Mouse (Mus musculus): ENCODE data around the gene Osbpl10. TPM values are rescaled to one million over a fixed set of nuclear protein-coding genes. Genes with fewer than 3 reads are reported as not detected.
A peak's percentile ranks its signal among the peaks of the same experiment; 100 is the strongest.

The Osbpl10 gene
- polyA plus RNA-seq, 1 experiment from 2014 or later: 0.07 TPM

DNA sequence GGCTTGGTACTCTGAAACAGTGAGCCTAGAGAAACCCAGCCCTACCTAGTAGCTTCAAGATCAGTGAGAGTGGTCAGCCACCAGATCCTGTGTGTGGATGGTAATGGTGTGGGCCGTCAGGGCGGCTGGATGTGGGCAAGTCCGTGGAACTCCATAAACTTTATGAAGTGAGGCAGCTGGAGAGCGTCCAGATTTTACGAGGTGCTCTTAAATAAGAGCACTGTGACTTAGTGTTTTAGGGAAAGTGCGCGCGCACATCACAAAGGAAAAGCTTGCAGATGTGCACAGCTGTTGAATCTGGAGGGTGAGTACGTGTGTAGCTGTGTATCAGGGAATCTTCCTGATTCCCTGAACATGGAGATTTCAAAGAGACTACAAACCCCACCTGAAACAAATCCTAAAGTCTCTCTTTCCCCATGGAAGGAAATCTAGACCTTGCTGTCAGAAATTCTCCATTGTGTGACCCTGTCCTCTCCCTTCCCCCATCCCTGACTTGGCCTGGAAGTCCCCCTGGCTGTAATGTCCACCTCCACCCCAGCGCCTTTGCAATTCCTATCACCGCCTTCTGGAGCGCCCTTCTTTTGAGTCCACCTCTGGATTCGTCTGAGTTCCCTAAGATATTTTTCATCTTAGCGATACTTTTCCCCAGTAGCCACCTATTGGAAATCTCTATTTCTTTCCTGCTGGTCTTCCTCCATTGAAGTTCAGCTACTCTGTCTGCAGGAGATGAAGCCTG is 161.4 kb downstream of the Osbpl10 start:
- no peaks in the 10 kb centered on the region for H3K27me3 ChIP-seq (ENCODE audit: insufficient read depth, low read length)
- H3K9me3 ChIP-seq (ENCODE audit: low read length): no peaks in the 10 kb centered on the region
- 81% methylated on average over 14 of the region's 14 CpGs for whole genome bisulfite sequencing (ENCODE audit: insufficient replicate concordance)
- TF ChIP-seq EP300 (IDR thresholded peaks at IDR 0.05; ENCODE audit: low read depth): no peak
- no peak for TF ChIP-seq CTCF (IDR thresholded peaks at IDR 0.05; ENCODE audit: low read depth)
- no peak overlapping the region for H3K4me3 ChIP-seq (ENCODE audit: low read depth, low read length)
- H3K4me1 ChIP-seq (ENCODE audit: insufficient read depth): no peaks in the 10 kb centered on the region
- no peak overlapping the region for H3K27ac ChIP-seq (ENCODE audit: low read depth)
- H3K36me3 ChIP-seq (replicated peaks; ENCODE audit: insufficient read depth, low read length): no peaks in the 10 kb centered on the region
- H3K9ac ChIP-seq (replicated peaks): no peak overlapping the region
- ATAC-seq (no peak), DNase-seq (no peak)
- no peak overlapping the region for H3K4me2 ChIP-seq (ENCODE audit: low read depth, low read length)

GRCm38 (mm10) chr9:115147141-115147540 is 168.8 kb downstream of the Osbpl10 start:
- H3K9ac ChIP-seq (replicated peaks): no peak overlapping the region
- no peak for TF ChIP-seq CTCF (IDR thresholded peaks at IDR 0.05; ENCODE audit: low read depth)
- TF ChIP-seq EP300 (IDR thresholded peaks at IDR 0.05; ENCODE audit: low read depth): no peak
- no peak overlapping the region for H3K27ac ChIP-seq (ENCODE audit: low read depth)
- no peaks in the 10 kb centered on the region for H3K4me1 ChIP-seq (ENCODE audit: insufficient read depth)
- no peaks in the 10 kb centered on the region for H3K36me3 ChIP-seq (replicated peaks; ENCODE audit: insufficient read depth, low read length)
- H3K9me3 ChIP-seq (ENCODE audit: low read length): no peaks in the 10 kb centered on the region
- no peak for ATAC-seq
- H3K27me3 ChIP-seq (ENCODE audit: insufficient read depth, low read length): no peaks in the 10 kb centered on the region
- 76% methylated on average over 5 of the region's 5 CpGs for WGBS (ENCODE audit: insufficient replicate concordance)
- H3K4me2 ChIP-seq (ENCODE audit: low read depth, low read length): no peak overlapping the region
- DNase-seq: no peak
- no peak overlapping the region for H3K4me3 ChIP-seq (ENCODE audit: low read depth, low read length)

DNA sequence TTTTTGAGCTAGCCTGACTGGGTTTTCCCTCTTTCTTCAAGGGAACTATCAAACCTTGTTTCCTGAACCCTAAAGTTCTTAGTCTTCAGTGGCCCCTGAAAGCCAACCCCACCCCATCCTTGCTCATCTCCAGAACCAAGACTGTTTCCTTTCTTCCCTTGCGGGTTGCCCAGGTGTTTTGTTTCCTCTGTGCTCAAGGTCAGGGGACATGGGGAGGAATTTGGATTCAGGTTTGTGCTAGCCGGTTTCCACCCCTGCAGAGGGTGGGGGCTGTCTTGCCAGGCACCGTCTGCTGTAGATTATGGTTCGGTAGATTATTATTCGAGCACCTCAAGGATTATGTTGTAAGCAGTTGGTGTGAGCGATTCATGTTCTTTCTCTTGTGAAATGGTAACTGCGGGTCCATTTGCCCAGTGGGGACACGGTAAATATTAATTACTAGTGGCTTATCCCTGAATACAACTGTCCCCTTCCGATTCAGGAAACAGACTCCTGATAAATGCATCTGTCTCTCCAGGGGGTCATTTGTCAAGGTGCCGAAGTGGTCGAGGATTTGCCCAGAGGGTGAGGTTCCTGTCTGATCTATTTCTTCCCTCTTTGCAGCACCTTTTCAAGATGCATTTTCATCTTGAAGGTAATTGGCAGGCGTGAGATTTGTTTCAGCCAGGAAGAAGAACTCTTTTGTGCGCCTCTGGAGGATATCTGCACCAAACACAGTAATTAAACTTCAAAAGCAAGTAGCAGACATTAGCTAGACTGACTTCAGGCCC is 169.4 kb downstream of the Osbpl10 start:
- WGBS (ENCODE audit: insufficient replicate concordance): 80% methylated on average over 13 of the region's 13 CpGs
- H3K9me3 ChIP-seq (ENCODE audit: low read length): no peaks in the 10 kb centered on the region; the same call in 1 of the 2 replicates
- ATAC-seq: no peak
- no peak overlapping the region for H3K4me2 ChIP-seq (ENCODE audit: low read depth, low read length)
- TF ChIP-seq CTCF (IDR thresholded peaks at IDR 0.05; ENCODE audit: low read depth): no peak
- TF ChIP-seq EP300 (IDR thresholded peaks at IDR 0.05; ENCODE audit: low read depth): no peak
- no peak overlapping the region for H3K27ac ChIP-seq (ENCODE audit: low read depth)
- no peaks in the 10 kb centered on the region for H3K36me3 ChIP-seq (replicated peaks; ENCODE audit: insufficient read depth, low read length)
- no peak overlapping the region for H3K4me3 ChIP-seq (ENCODE audit: low read depth, low read length)
- H3K9ac ChIP-seq (replicated peaks): no peak overlapping the region
- H3K27me3 ChIP-seq (ENCODE audit: insufficient read depth, low read length): no peaks in the 10 kb centered on the region
- H3K4me1 ChIP-seq (ENCODE audit: insufficient read depth): no peaks in the 10 kb centered on the region
- no peak for DNase-seq

DNA sequence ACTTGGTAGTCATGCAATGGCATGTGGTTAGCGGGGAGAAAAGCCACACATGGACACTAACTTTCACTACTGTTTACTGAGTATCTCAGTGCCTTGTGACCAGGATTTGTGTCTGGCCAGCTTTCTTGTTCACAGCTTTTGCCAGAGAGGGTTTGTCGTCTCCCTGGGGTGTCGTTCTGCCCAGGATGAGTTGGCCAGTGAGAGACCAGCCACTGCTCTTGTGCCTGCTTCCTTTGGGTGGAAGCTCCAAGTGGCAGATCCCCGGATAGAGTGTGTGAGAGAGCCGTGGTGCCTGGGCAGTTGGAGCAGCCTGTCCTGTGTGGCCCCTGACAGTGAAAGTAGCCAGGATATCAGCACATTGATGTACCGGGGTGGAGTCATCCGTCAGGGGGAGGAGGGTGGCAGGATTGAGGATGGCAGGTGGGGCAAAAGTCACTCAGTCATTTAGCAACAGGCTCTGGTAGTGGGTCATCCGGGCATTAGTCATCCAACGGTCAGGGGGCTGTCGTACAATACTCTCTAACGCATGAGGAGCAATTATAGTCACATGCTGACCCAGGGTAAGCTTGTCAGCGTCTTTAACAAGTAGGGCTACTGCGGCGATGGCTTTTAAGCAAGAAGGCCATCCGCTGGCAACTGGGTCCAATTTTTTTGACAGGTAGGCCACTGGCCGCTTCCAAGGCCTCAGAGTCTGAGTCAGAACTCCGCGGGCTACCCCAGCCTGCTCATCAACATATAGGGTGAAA is 170.8 kb downstream of the Osbpl10 start:
- H3K36me3 ChIP-seq (replicated peaks; ENCODE audit: insufficient read depth, low read length): no peaks in the 10 kb centered on the region
- H3K9me3 ChIP-seq (ENCODE audit: low read length): no peaks in the 10 kb centered on the region; the same call in 1 of the 2 replicates
- H3K27me3 ChIP-seq (ENCODE audit: insufficient read depth, low read length): no peaks in the 10 kb centered on the region
- no peak for DNase-seq
- H3K4me1 ChIP-seq (ENCODE audit: insufficient read depth): no peaks in the 10 kb centered on the region
- no peak overlapping the region for H3K9ac ChIP-seq (replicated peaks)
- TF ChIP-seq CTCF (IDR thresholded peaks at IDR 0.05; ENCODE audit: low read depth) (no peak), EP300 (IDR thresholded peaks at IDR 0.05; ENCODE audit: low read depth) (no peak)
- WGBS (ENCODE audit: insufficient replicate concordance): 84% methylated on average over 18 of the region's 18 CpGs
- H3K27ac ChIP-seq (ENCODE audit: low read depth): no peak overlapping the region
- H3K4me2 ChIP-seq (ENCODE audit: low read depth, low read length): no peak overlapping the region
- no peak overlapping the region for H3K4me3 ChIP-seq (ENCODE audit: low read depth, low read length)
- no peak for ATAC-seq

GRCm38 (mm10) chr9:115161591-115161990 is 183.2 kb downstream of the Osbpl10 start:
- WGBS (ENCODE audit: insufficient replicate concordance): 82% methylated on average over 5 of the region's 5 CpGs
- no peaks in the 10 kb centered on the region for H3K9me3 ChIP-seq (ENCODE audit: low read length)
- DNase-seq: no peak

GRCm38 (mm10) chr9:115163031-115163430 is 184.7 kb downstream of the Osbpl10 start:
- Histone ChIP-seq H3K4me1 (ENCODE audit: insufficient read depth) (peaks cover 3% of the 10 kb centered on the region; the same call in 1 of the 2 replicates), H3K27ac (ENCODE audit: low read depth) (no peak overlapping the region), H3K4me2 (ENCODE audit: low read depth, low read length) (no peak overlapping the region), H3K36me3 (replicated peaks; ENCODE audit: insufficient read depth, low read length) (no peaks in the 10 kb centered on the region), H3K9me3 (ENCODE audit: low read length) (no peaks in the 10 kb centered on the region), H3K9ac (replicated peaks) (no peak overlapping the region), H3K27me3 (ENCODE audit: insufficient read depth, low read length) (no peaks in the 10 kb centered on the region), H3K4me3 (ENCODE audit: low read depth, low read length) (no peak overlapping the region)
- TF ChIP-seq EP300 (IDR thresholded peaks at IDR 0.05; ENCODE audit: low read depth) (no peak), CTCF (IDR thresholded peaks at IDR 0.05; ENCODE audit: low read depth) (peak; percentile 76)
- peak; percentile 83 for ATAC-seq
- 28% methylated on average over 5 of the region's 5 CpGs for WGBS (ENCODE audit: insufficient replicate concordance)
- DNase-seq: peak; percentile 81

More at GRCm38 (mm10) chr9:115161591-115161990, 183.2 kb downstream of the Osbpl10 start:
- Histone ChIP-seq H3K9ac (replicated peaks) (no peak overlapping the region), H3K27ac (ENCODE audit: low read depth) (no peak overlapping the region), H3K4me3 (ENCODE audit: low read depth, low read length) (no peak overlapping the region), H3K27me3 (ENCODE audit: insufficient read depth, low read length) (no peaks in the 10 kb centered on the region), H3K36me3 (replicated peaks; ENCODE audit: insufficient read depth, low read length) (no peaks in the 10 kb centered on the region), H3K4me1 (ENCODE audit: insufficient read depth) (peaks cover 3% of the 10 kb centered on the region; the same call in 1 of the 2 replicates), H3K4me2 (ENCODE audit: low read depth, low read length) (no peak overlapping the region)
- no peak for TF ChIP-seq CTCF (IDR thresholded peaks at IDR 0.05; ENCODE audit: low read depth)
- no peak for TF ChIP-seq EP300 (IDR thresholded peaks at IDR 0.05; ENCODE audit: low read depth)
- no peak for ATAC-seq

Measured in liver, postnatal 0 days (tissue).